Mouse (Mus musculus) lung, postnatal 0 days (tissue): ENCODE results near the gene Ldhb. TPM values are rescaled to one million over a fixed set of nuclear protein-coding genes. Genes with fewer than 3 reads are reported as not detected.

Experiments used
- ATAC-seq: fragments of 200-750 bp; cut with Nextera tagmentation; 2 replicates; pipeline ENCODE4 v1.8.0; 2017; ENCODE audit warnings: moderate library complexity
- DNase-seq: peaks from one replicate; pipeline ENCODE4 v3.0.0-alpha.2; 2016; ENCODE audit warnings: low spot score
- H3K27ac ChIP-seq: fragments of 300-500 bp; sonication (generic); 2 replicates; pipeline ENCODE4 v1.5.1; 2014; ENCODE audit warnings: antibody characterized with exemption, mild to moderate bottlenecking, low read length, mixed read lengths
- H3K27me3 ChIP-seq: fragments of 300-500 bp; sonication (generic); replicated peaks from 2 replicates; pipeline ENCODE4 v1.6.1; 2014; ENCODE audit warnings: low read length, mixed read lengths; ENCODE audit not compliant: insufficient read depth
- H3K36me3 ChIP-seq: fragments of 300-500 bp; sonication (generic); 2 replicates; pipeline ENCODE4 v1.6.1; 2014; ENCODE audit warnings: low read length, mixed read lengths; ENCODE audit not compliant: insufficient read depth
- H3K4me1 ChIP-seq: fragments of 300-500 bp; sonication (generic); 2 replicates; pipeline ENCODE4 v1.6.1; 2014; ENCODE audit warnings: antibody characterized with exemption, low read depth, low read length, mixed read lengths; ENCODE audit not compliant: insufficient read depth
- H3K4me2 ChIP-seq: fragments of 300-500 bp; sonication (generic); replicated peaks from 2 replicates; pipeline ENCODE4 v1.6.1; 2014; ENCODE audit warnings: low read depth, mild to moderate bottlenecking, low read length, moderate library complexity, mixed read lengths
- H3K4me3 ChIP-seq: fragments of 300-500 bp; sonication (generic); 2 replicates; pipeline ENCODE4 v1.5.1; 2014; ENCODE audit warnings: low read depth, low read length
- H3K9ac ChIP-seq: fragments of 300-500 bp; sonication (generic); replicated peaks from 2 replicates; pipeline ENCODE4 v1.6.1; 2014; ENCODE audit warnings: low read depth, mild to moderate bottlenecking
- H3K9me3 ChIP-seq: fragments of 300-500 bp; sonication (generic); 2 replicates; pipeline ENCODE4 v1.6.1; 2016; ENCODE audit warnings: low read length, mixed read lengths
- CTCF ChIP-seq: IDR thresholded peaks from 2 replicates; pipeline ENCODE4 v1.5.1; 2016; ENCODE audit warnings: antibody characterized with exemption, mild to moderate bottlenecking
- EP300 ChIP-seq: IDR thresholded peaks from 2 replicates; pipeline ENCODE4 v1.6.1; 2016; ENCODE audit warnings: antibody characterized with exemption, mild to moderate bottlenecking, control low read depth
- WGBS: fragments of 180-500 bp; shearing (Covaris S2); extraction: QIAGEN DNeasy Blood & Tissue Kit; methylation state at CpG from one replicate; pipeline ENCODE4 v1.1.7; 2014; 5-methylcytosine and 5-hydroxymethylcytosine counted together
- polyA plus RNA-seq: library from polyadenylated mRNA; unstranded; fragments of >200 nt; fragmentation: Nextera tagmentation; extraction: Ambion mirVana; gene quantifications from 2 replicates; pipeline ENCODE4 v1.2.1, GENCODE M21; 2015

Gene Ldhb
- polyA plus RNA-seq, 1 experiment from 2014 or later = 182 TPM

- Histone ChIP-seq H3K27ac (no peak overlapping the region), H3K9me3 (no peaks in the 10 kb centered on the region), H3K9ac (no peak overlapping the region), H3K36me3 (no peaks in the 10 kb centered on the region), H3K27me3 (no peaks in the 10 kb centered on the region), H3K4me3 (no peak overlapping the region), H3K4me1 (no peaks in the 10 kb centered on the region), H3K4me2 (no peak overlapping the region)
- DNase-seq (no peak), ATAC-seq (no peak)
- 90% methylated on average over 9 of the region's 9 CpGs for WGBS
- no peak for TF ChIP-seq EP300
- no peak for TF ChIP-seq CTCF
Measured at GRCm38 (mm10) chr6:142487638-142488037, 20.1 kb downstream of the Ldhb start.

- no peak for ATAC-seq
- no peak overlapping the region for H3K4me2 ChIP-seq
- no peak for DNase-seq
- no peak overlapping the region for H3K4me3 ChIP-seq
- no peaks in the 10 kb centered on the region for H3K27me3 ChIP-seq
- no peak overlapping the region for H3K27ac ChIP-seq
- H3K36me3 ChIP-seq = no peaks in the 10 kb centered on the region
- WGBS = 86% methylated on average over 4 of the region's 4 CpGs
- H3K9me3 ChIP-seq = no peaks in the 10 kb centered on the region
- H3K4me1 ChIP-seq = no peaks in the 10 kb centered on the region
- no peak overlapping the region for H3K9ac ChIP-seq
- TF ChIP-seq EP300 (no peak), CTCF (no peak)
Measured at GRCm38 (mm10) chr6:142485478-142486123, 22.2 kb downstream of the Ldhb start.

GRCm38 (mm10) chr6:142477239-142477638 is 30.5 kb downstream of the Ldhb start:
- Histone ChIP-seq H3K36me3 (no peaks in the 10 kb centered on the region), H3K9me3 (no peaks in the 10 kb centered on the region), H3K4me1 (no peaks in the 10 kb centered on the region), H3K4me3 (no peak overlapping the region), H3K9ac (no peak overlapping the region), H3K27me3 (no peaks in the 10 kb centered on the region), H3K4me2 (no peak overlapping the region), H3K27ac (no peak overlapping the region)
- no peak for ATAC-seq
- DNase-seq = no peak
- peak; percentile 56 for TF ChIP-seq CTCF
- TF ChIP-seq EP300 = no peak
- 76% methylated on average over 7 of the region's 7 CpGs for WGBS

GRCm38 (mm10) chr6:142472801-142473203 is 35.0 kb downstream of the Ldhb start, which contains the start of gene Gys2:
Gys2 (minus strand) TSS chr6:142473109.
- Histone ChIP-seq H3K4me1 (no peaks in the 10 kb centered on the region), H3K36me3 (no peaks in the 10 kb centered on the region), H3K4me2 (no peak within 1 kb of the TSS), H3K27ac (no peak within 1 kb of the TSS), H3K9me3 (no peaks in the 10 kb centered on the region), H3K27me3 (no peaks in the 10 kb centered on the region), H3K9ac (no peak within 1 kb of the TSS), H3K4me3 (no peak within 1 kb of the TSS)
- ATAC-seq = no peak
- WGBS = 66% methylated on average over 4 of the region's 4 CpGs
- DNase-seq = no peak
- TF ChIP-seq CTCF (no peak), EP300 (no peak)

GRCm38 (mm10) chr6:142471141-142471540 is 36.6 kb downstream of the Ldhb start:
- TF ChIP-seq EP300 (no peak), CTCF (no peak)
- no peak for ATAC-seq
- Histone ChIP-seq H3K9me3 (no peaks in the 10 kb centered on the region), H3K4me1 (no peaks in the 10 kb centered on the region), H3K4me3 (no peak overlapping the region), H3K27ac (no peak overlapping the region), H3K9ac (no peak overlapping the region), H3K27me3 (no peaks in the 10 kb centered on the region), H3K36me3 (no peaks in the 10 kb centered on the region), H3K4me2 (no peak overlapping the region)
- DNase-seq = no peak
- 51% methylated on average over 8 of the region's 8 CpGs for WGBS

GRCm38 (mm10) chr6:142469602-142470001 is 38.2 kb downstream of the Ldhb start:
- no peak overlapping the region for H3K4me3 ChIP-seq
- no peak overlapping the region for H3K27ac ChIP-seq
- no peak overlapping the region for H3K9ac ChIP-seq
- DNase-seq = peak; percentile 12
- H3K27me3 ChIP-seq = no peaks in the 10 kb centered on the region
- 46% methylated on average over 4 of the region's 4 CpGs for WGBS
- no peaks in the 10 kb centered on the region for H3K9me3 ChIP-seq
- H3K4me1 ChIP-seq = no peaks in the 10 kb centered on the region
- peak; percentile 54 for TF ChIP-seq CTCF
- no peak for TF ChIP-seq EP300
- H3K36me3 ChIP-seq = no peaks in the 10 kb centered on the region
- H3K4me2 ChIP-seq = no peak overlapping the region
- ATAC-seq = no peak

- TF ChIP-seq EP300 (no peak), CTCF (no peak)
- Histone ChIP-seq H3K4me2 (no peak overlapping the region), H3K4me3 (no peak overlapping the region), H3K27me3 (no peaks in the 10 kb centered on the region), H3K9me3 (no peaks in the 10 kb centered on the region), H3K4me1 (no peaks in the 10 kb centered on the region), H3K27ac (no peak overlapping the region), H3K9ac (no peak overlapping the region), H3K36me3 (no peaks in the 10 kb centered on the region)
- ATAC-seq (no peak), DNase-seq (no peak)
- WGBS = 76% methylated on average over 6 of the region's 6 CpGs
Measured at GRCm38 (mm10) chr6:142462194-142462593, 45.6 kb downstream of the Ldhb start.
